Mouse (Mus musculus): ENCODE data around the gene Tmem125. TPM values are rescaled to one million over a fixed set of nuclear protein-coding genes. Genes with fewer than 3 reads are reported as not detected.

Gene Tmem125
- polyA plus RNA-seq, 1 experiment = 47.5 TPM

DNA sequence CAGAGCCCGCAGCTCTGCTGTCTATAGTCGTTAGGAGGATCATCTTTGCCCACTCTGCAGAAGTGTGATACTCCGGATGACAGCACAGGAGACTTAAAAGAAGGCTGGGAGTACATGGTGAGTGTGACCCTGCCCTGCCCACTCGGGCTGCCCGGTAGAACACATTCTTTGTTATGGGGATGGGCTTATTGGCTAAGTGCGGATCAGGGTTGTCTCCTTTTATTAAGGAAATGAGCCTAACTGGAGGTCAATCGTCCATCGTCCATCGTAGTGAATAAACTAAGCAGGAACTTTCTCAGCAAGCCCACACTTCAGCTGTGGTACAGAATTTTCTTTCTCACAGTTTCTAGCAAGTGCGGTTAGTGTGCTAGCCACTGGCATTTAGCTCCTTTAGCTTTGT lies 3.9 kb downstream of the Tmem125 start:
- Histone ChIP-seq H3K4me3 (replicated peaks; ENCODE audit: extremely low read depth, low read depth, low read length) (no peak overlapping the region), H3K4me1 (ENCODE audit: control insufficient read depth, insufficient read depth, low read length) (no peaks in the 10 kb centered on the region)
- no peak for DNase-seq
- TF ChIP-seq POLR2A (IDR thresholded peaks at IDR 0.05; ENCODE audit: borderline replicate concordance, extremely low read depth, low read depth, low read length) (no peak), CTCF (IDR thresholded peaks at IDR 0.05; ENCODE audit: insufficient read depth, low read length) (no peak)
- 44% methylated on average over 10 of the region's 10 CpGs for WGBS

- no peak overlapping the region for H3K4me3 ChIP-seq (replicated peaks; ENCODE audit: extremely low read depth, low read depth, low read length)
- no peaks in the 10 kb centered on the region for H3K4me1 ChIP-seq (ENCODE audit: control insufficient read depth, insufficient read depth, low read length)
- no peak for TF ChIP-seq POLR2A (IDR thresholded peaks at IDR 0.05; ENCODE audit: borderline replicate concordance, extremely low read depth, low read depth, low read length)
- TF ChIP-seq CTCF (IDR thresholded peaks at IDR 0.05; ENCODE audit: insufficient read depth, low read length) = no peak
- 31% methylated on average over 6 of the region's 6 CpGs for WGBS
- no peak for DNase-seq
These were observed 6.0 kb downstream of the Tmem125 start for GRCm38 (mm10) chr4:118537801-118538200.

GRCm38 (mm10) chr4:118535610-118536009 lies 8.2 kb downstream of the Tmem125 start:
- TF ChIP-seq CTCF (IDR thresholded peaks at IDR 0.05; ENCODE audit: insufficient read depth, low read length) (no peak), POLR2A (IDR thresholded peaks at IDR 0.05; ENCODE audit: borderline replicate concordance, extremely low read depth, low read depth, low read length) (no peak)
- DNase-seq = no peak
- 85% methylated on average over 6 of the region's 6 CpGs for WGBS
- H3K4me3 ChIP-seq (replicated peaks; ENCODE audit: extremely low read depth, low read depth, low read length) = no peak overlapping the region
- H3K4me1 ChIP-seq (ENCODE audit: control insufficient read depth, insufficient read depth, low read length) = no peaks in the 10 kb centered on the region

- Histone ChIP-seq H3K4me3 (replicated peaks; ENCODE audit: extremely low read depth, low read depth, low read length) (no peak overlapping the region), H3K4me1 (ENCODE audit: control insufficient read depth, insufficient read depth, low read length) (no peaks in the 10 kb centered on the region)
- TF ChIP-seq CTCF (IDR thresholded peaks at IDR 0.05; ENCODE audit: insufficient read depth, low read length) (no peak), POLR2A (IDR thresholded peaks at IDR 0.05; ENCODE audit: borderline replicate concordance, extremely low read depth, low read depth, low read length) (no peak)
- 73% methylated on average over 7 of the region's 7 CpGs for WGBS
- DNase-seq = no peak
These were observed 10.2 kb downstream of the Tmem125 start for GRCm38 (mm10) chr4:118533605-118534004.

- 52% methylated on average over 4 of the region's 4 CpGs for WGBS
- no peaks in the 10 kb centered on the region for H3K4me1 ChIP-seq (ENCODE audit: control insufficient read depth, insufficient read depth, low read length)
- no peak for DNase-seq
- TF ChIP-seq CTCF (IDR thresholded peaks at IDR 0.05; ENCODE audit: insufficient read depth, low read length) (no peak), POLR2A (IDR thresholded peaks at IDR 0.05; ENCODE audit: borderline replicate concordance, extremely low read depth, low read depth, low read length) (no peak)
- no peak overlapping the region for H3K4me3 ChIP-seq (replicated peaks; ENCODE audit: extremely low read depth, low read depth, low read length)
These were observed 10.7 kb downstream of the Tmem125 start for GRCm38 (mm10) chr4:118533156-118533555.

DNA sequence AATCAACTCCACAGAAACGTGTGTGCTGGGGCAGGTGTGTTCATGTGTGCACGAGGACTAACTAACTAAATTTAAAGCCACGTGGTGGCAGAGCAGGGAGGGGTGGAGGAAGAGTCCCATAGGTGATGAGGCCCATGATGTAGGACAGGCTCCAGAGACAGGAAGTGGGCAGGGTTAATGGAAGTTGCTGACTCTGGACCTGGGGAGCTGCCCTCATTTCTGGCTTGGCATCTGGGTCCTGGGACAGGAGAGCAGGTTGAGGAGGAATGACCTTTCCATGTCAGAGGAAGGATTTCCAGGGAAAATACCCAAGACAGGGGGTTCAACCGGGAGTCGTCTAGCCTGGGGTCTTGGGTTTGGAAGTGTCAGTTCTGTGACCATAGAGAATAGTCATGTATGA lies 11.2 kb downstream of the Tmem125 start:
- Histone ChIP-seq H3K4me1 (ENCODE audit: control insufficient read depth, insufficient read depth, low read length) (no peaks in the 10 kb centered on the region), H3K4me3 (replicated peaks; ENCODE audit: extremely low read depth, low read depth, low read length) (no peak overlapping the region)
- no peak for DNase-seq
- TF ChIP-seq POLR2A (IDR thresholded peaks at IDR 0.05; ENCODE audit: borderline replicate concordance, extremely low read depth, low read depth, low read length) (no peak), CTCF (IDR thresholded peaks at IDR 0.05; ENCODE audit: insufficient read depth, low read length) (no peak)
- WGBS = 69% methylated on average over 5 of the region's 5 CpGs

DNA sequence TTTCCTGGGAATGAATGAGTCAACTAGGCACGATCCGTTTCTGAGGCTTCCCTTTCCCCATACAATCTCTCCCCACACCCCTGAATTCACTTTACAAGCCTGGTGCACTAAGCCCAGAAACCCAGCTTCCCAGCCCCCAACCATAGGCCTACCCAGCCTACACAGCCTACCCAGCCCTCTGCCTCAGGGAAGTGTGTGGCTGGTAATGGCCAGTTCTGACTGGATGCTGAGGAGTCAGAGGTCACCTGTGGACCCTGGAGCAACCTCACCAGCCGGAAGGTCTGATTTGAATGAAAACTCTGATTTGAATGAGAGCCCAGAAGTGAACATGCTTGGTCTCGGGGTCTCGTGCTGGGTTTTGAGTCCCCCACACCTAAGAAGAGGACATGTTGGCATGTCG lies 16.1 kb downstream of the Tmem125 start:
- DNase-seq = no peak
- no peak overlapping the region for H3K4me3 ChIP-seq (replicated peaks; ENCODE audit: extremely low read depth, low read depth, low read length)
- 80% methylated on average over 6 of the region's 6 CpGs for WGBS
- no peaks in the 10 kb centered on the region for H3K4me1 ChIP-seq (ENCODE audit: control insufficient read depth, insufficient read depth, low read length)
- TF ChIP-seq POLR2A (IDR thresholded peaks at IDR 0.05; ENCODE audit: borderline replicate concordance, extremely low read depth, low read depth, low read length) (no peak), CTCF (IDR thresholded peaks at IDR 0.05; ENCODE audit: insufficient read depth, low read length) (no peak)

DNA sequence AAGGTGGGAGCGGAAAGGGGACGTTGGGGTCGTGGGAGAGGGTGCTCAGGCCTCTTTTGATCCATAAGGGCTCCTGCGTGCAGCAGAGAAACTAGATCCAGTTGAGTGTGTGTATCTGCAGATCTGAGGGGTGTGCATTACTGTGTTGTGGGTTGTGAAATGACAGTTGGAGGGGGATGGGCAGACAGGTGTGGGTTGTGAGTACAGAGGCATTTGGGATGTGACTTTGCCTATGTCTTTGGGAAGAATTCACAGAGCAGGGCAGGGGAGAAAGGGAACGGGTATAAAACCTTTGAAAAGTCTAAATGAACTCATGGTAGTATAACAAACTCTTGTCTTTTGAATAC lies 16.5 kb downstream of the Tmem125 start:
- WGBS = 43% methylated on average over 5 of the region's 5 CpGs
- TF ChIP-seq POLR2A (IDR thresholded peaks at IDR 0.05; ENCODE audit: borderline replicate concordance, extremely low read depth, low read depth, low read length) = no peak
- TF ChIP-seq CTCF (IDR thresholded peaks at IDR 0.05; ENCODE audit: insufficient read depth, low read length) = no peak
- DNase-seq = no peak
- H3K4me3 ChIP-seq (replicated peaks; ENCODE audit: extremely low read depth, low read depth, low read length) = peak overlapping the region; percentile 68
- H3K4me1 ChIP-seq (ENCODE audit: control insufficient read depth, insufficient read depth, low read length) = no peaks in the 10 kb centered on the region

- H3K4me1 ChIP-seq (ENCODE audit: control insufficient read depth, insufficient read depth, low read length) = no peaks in the 10 kb centered on the region
- TF ChIP-seq CTCF (IDR thresholded peaks at IDR 0.05; ENCODE audit: insufficient read depth, low read length) (no peak), POLR2A (IDR thresholded peaks at IDR 0.05; ENCODE audit: borderline replicate concordance, extremely low read depth, low read depth, low read length) (no peak)
- H3K4me3 ChIP-seq (replicated peaks; ENCODE audit: extremely low read depth, low read depth, low read length) = peak within 1 kb of the TSS; percentile 68
- peak; percentile 75 for DNase-seq
- WGBS = 41% methylated on average over 17 of the region's 17 CpGs
These were observed 17.2 kb downstream of the Tmem125 start, which contains the start of gene 2610528J11Rik for GRCm38 (mm10) chr4:118526408-118527334. Gene 2610528J11Rik, plus strand, starts transcription at chr4:118526999.

- H3K4me1 ChIP-seq (ENCODE audit: control insufficient read depth, insufficient read depth, low read length) = no peaks in the 10 kb centered on the region
- TF ChIP-seq POLR2A (IDR thresholded peaks at IDR 0.05; ENCODE audit: borderline replicate concordance, extremely low read depth, low read depth, low read length) (no peak), CTCF (IDR thresholded peaks at IDR 0.05; ENCODE audit: insufficient read depth, low read length) (no peak)
- DNase-seq = no peak
- WGBS = 62% methylated on average over 3 of the region's 3 CpGs
- H3K4me3 ChIP-seq (replicated peaks; ENCODE audit: extremely low read depth, low read depth, low read length) = no peak overlapping the region
These were observed 18.1 kb downstream of the Tmem125 start for GRCm38 (mm10) chr4:118525779-118526178.

Measured in lung, adult 2 months (tissue).